Mouse (Mus musculus): ENCODE data around the gene Lamc1.

GRCm38 (mm10) chr1:153282342-153282975 is 50.1 kb downstream of the Lamc1 start:
- TF ChIP-seq POLR2A (IDR thresholded peaks at IDR 0.05; ENCODE audit: borderline replicate concordance, insufficient read depth, low read length) (no peak), CTCF (IDR thresholded peaks at IDR 0.05; ENCODE audit: borderline replicate concordance, insufficient read depth, low read depth, low read length) (no peak)
